Mouse (Mus musculus) embryonic facial prominence, embryonic 11.5 days (tissue): ENCODE data around the gene Sugp2. TPM values are rescaled to one million over a fixed set of nuclear protein-coding genes. Genes with fewer than 3 reads are reported as not detected.

Experiments
- ATAC-seq: fragments of 200-750 bp; cut with Nextera tagmentation; replicated peaks from 2 replicates; pipeline ENCODE4 v1.8.0; 2017; ENCODE audit warnings: low read depth; ENCODE audit not compliant: insufficient number of reproducible peaks, low FRiP score, low TSS enrichment
- DNase-seq: peaks from one replicate; pipeline ENCODE4 v3.0.0-alpha.2; 2015; ENCODE audit warnings: low spot score
- H3K27ac ChIP-seq: fragments of 300-500 bp; sonication (generic); replicated peaks from 2 replicates; pipeline ENCODE4 v1.5.1; 2014; ENCODE audit warnings: mild to moderate bottlenecking, low read depth, low read length, control low read depth
- H3K27me3 ChIP-seq: fragments of 300-500 bp; sonication (generic); 2 replicates; pipeline ENCODE4 v1.6.1; 2014; ENCODE audit warnings: mild to moderate bottlenecking, low read length, moderate library complexity, mixed read lengths; ENCODE audit not compliant: control insufficient read depth, insufficient read depth
- H3K36me3 ChIP-seq: fragments of 300-500 bp; sonication (generic); replicated peaks from 2 replicates; pipeline ENCODE4 v1.6.1; 2014; ENCODE audit warnings: low read depth, mild to moderate bottlenecking, low read length, moderate library complexity, mixed read lengths; ENCODE audit not compliant: control insufficient read depth, insufficient read depth
- H3K4me1 ChIP-seq: fragments of 300-500 bp; sonication (generic); 2 replicates; pipeline ENCODE4 v1.6.1; 2014; ENCODE audit warnings: low read length, mixed read lengths; ENCODE audit not compliant: control insufficient read depth, insufficient read depth
- H3K4me2 ChIP-seq: fragments of 300-500 bp; sonication (generic); 2 replicates; pipeline ENCODE4 v1.6.1; 2014; ENCODE audit warnings: low read depth, mild to moderate bottlenecking, control low read depth, low read length, moderate library complexity
- H3K4me3 ChIP-seq: fragments of 300-500 bp; sonication (generic); 2 replicates; pipeline ENCODE4 v1.5.1; 2014; ENCODE audit warnings: low read depth, low read length, control low read depth
- H3K9ac ChIP-seq: fragments of 300-500 bp; sonication (generic); replicated peaks from 2 replicates; pipeline ENCODE4 v1.6.1; 2014; ENCODE audit warnings: mild to moderate bottlenecking, control low read depth, low read length
- H3K9me3 ChIP-seq: fragments of 300-500 bp; sonication (generic); replicated peaks from 2 replicates; pipeline ENCODE4 v1.6.1; 2016; ENCODE audit warnings: mild to moderate bottlenecking, low read length, inconsistent platforms, mixed read lengths; ENCODE audit not compliant: control insufficient read depth
- WGBS: fragments of 180-500 bp; shearing (Covaris S2); extraction: QIAGEN DNeasy Blood & Tissue Kit; methylation state at CpG from one replicate; pipeline ENCODE4 v1.1.7; 2014; 5-methylcytosine and 5-hydroxymethylcytosine counted together
- polyA plus RNA-seq: library from polyadenylated mRNA; unstranded; fragments of >200 nt; fragmentation: Nextera tagmentation; extraction: Ambion mirVana; gene quantifications from 2 replicates; pipeline ENCODE4 v1.2.1, GENCODE M21; 2014

Gene Sugp2
- polyA plus RNA-seq, 1 experiment from 2014 or later = 31.4 TPM

DNA sequence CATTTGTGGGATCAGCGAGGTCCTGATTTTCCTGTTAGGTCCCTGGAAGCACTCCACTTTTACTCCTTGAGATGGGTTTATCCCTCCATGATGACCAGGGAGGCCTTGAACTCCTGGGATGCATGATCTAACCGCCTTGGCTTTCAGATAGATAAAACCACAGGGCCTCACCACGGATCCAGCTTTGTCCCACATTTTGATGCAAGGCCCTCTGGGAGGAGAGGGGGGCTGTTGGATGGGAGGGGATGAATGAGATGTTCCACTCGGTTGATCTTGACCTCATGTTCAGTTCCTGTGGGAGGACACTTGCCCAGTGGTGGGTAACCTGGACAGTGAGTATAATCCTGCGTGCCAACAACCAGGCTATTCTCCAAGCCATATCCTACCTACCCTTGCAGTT lies 50.4 kb downstream of the Sugp2 start:
- H3K4me3 ChIP-seq = peak overlapping the region; percentile 84
- H3K4me1 ChIP-seq = no peaks in the 10 kb centered on the region
- H3K9ac ChIP-seq = no peak overlapping the region
- no peak for DNase-seq
- H3K9me3 ChIP-seq = no peaks in the 10 kb centered on the region
- H3K27ac ChIP-seq = no peak overlapping the region
- peaks cover 29% of the 10 kb centered on the region for H3K36me3 ChIP-seq
- H3K4me2 ChIP-seq = peak overlapping the region; percentile 19
- WGBS = 83% methylated on average over 5 of the region's 5 CpGs
- no peak for ATAC-seq
- H3K27me3 ChIP-seq = no peaks in the 10 kb centered on the region

- no peaks in the 10 kb centered on the region for H3K27me3 ChIP-seq
- H3K4me2 ChIP-seq = no peak overlapping the region
- no peak overlapping the region for H3K27ac ChIP-seq
- WGBS = 97% methylated on average over 15 of the region's 15 CpGs
- no peaks in the 10 kb centered on the region for H3K4me1 ChIP-seq
- ATAC-seq (no peak), DNase-seq (no peak)
- no peaks in the 10 kb centered on the region for H3K9me3 ChIP-seq
- H3K36me3 ChIP-seq = peaks cover 33% of the 10 kb centered on the region
- H3K9ac ChIP-seq = no peak overlapping the region
- no peak overlapping the region for H3K4me3 ChIP-seq
Observed at GRCm38 (mm10) chr8:70285304-70285703, 51.3 kb downstream of the Sugp2 start.

DNA sequence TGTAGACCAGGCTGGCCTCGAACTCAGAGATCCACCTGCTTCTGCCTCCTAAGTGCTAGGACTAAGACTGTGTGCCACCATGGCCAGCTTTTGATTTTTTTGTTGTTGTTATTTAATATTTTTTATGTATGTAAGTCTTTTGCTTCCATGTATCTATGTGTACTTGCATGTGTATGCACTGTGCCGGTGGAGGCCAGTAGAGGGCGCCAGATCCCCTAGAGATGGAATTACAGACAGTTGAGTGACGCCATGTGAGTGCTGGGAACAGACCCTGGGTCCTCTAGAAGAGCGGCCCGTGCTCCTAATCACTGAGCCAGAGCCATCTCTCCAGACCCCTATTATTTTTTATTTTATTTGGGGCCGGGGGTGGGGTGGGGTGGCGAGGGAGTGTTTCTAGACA lies 52.7 kb downstream of the Sugp2 start:
- H3K4me2 ChIP-seq = no peak overlapping the region
- no peak overlapping the region for H3K9ac ChIP-seq
- no peaks in the 10 kb centered on the region for H3K27me3 ChIP-seq
- peaks cover 38% of the 10 kb centered on the region for H3K36me3 ChIP-seq
- H3K4me1 ChIP-seq = no peaks in the 10 kb centered on the region
- no peaks in the 10 kb centered on the region for H3K9me3 ChIP-seq
- no peak overlapping the region for H3K27ac ChIP-seq
- no peak overlapping the region for H3K4me3 ChIP-seq
- 88% methylated on average over 8 of the region's 8 CpGs for WGBS
- ATAC-seq (no peak), DNase-seq (no peak)

DNA sequence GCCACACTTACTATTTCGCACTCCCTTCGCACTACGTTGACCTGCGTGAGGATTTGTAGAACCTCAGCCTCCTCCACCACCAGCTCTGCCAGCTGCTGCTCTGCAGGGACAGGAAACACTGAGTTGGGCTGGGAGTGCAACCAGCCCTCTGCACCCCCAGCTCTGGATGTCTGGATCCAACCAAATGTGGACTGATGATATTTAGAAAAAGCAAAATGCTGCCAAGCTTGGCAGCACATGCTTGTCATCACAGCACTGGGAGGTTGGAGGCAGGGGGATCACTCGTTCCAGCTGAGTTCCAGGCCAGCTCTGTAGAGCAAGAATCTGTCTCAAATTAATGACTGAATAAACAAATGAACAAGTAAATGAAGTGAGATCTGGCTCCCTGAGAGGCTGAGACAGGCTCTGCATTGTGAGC lies 60.0 kb downstream of the Sugp2 start:
- Histone ChIP-seq H3K4me3 (no peak overlapping the region), H3K4me1 (no peaks in the 10 kb centered on the region), H3K27ac (no peak overlapping the region), H3K4me2 (no peak overlapping the region), H3K27me3 (no peaks in the 10 kb centered on the region), H3K9me3 (no peaks in the 10 kb centered on the region), H3K9ac (no peak overlapping the region), H3K36me3 (peaks cover 33% of the 10 kb centered on the region)
- 74% methylated on average over 5 of the region's 5 CpGs for WGBS
- DNase-seq = no peak
- no peak for ATAC-seq

- Histone ChIP-seq H3K27me3 (no peaks in the 10 kb centered on the region), H3K4me3 (no peak overlapping the region; the same call in 1 of the 2 replicates), H3K27ac (no peak overlapping the region), H3K36me3 (peaks cover 10% of the 10 kb centered on the region), H3K4me2 (no peak overlapping the region), H3K9ac (no peak overlapping the region), H3K4me1 (peaks cover 4% of the 10 kb centered on the region; the same call in 1 of the 2 replicates), H3K9me3 (no peaks in the 10 kb centered on the region)
- DNase-seq (no peak), ATAC-seq (no peak)
- WGBS = 81% methylated on average over 3 of the region's 3 CpGs
Observed at GRCm38 (mm10) chr8:70300881-70301280, 66.9 kb downstream of the Sugp2 start.

GRCm38 (mm10) chr8:70302358-70302890 lies 68.4 kb downstream of the Sugp2 start, which contains the start of the genes Ddx49 and Cope:
Gene Ddx49, minus strand, starts transcription at chr8:70302489.
Gene Cope, plus strand, starts transcription at chr8:70302518.
- peak within 1 kb of the TSS; percentile 6; the same call in 1 of the 2 replicates for H3K27ac ChIP-seq
- peaks cover 7% of the 10 kb centered on the region for H3K36me3 ChIP-seq
- DNase-seq (peak; percentile 97), ATAC-seq (peak; percentile 87)
- H3K9ac ChIP-seq = peak within 1 kb of the TSS; percentile 74
- under 1% methylated on average over 40 of the region's 40 CpGs for whole genome bisulfite sequencing
- peaks cover 4% of the 10 kb centered on the region; the same call in 1 of the 2 replicates for H3K4me1 ChIP-seq
- no peaks in the 10 kb centered on the region for H3K27me3 ChIP-seq
- peak within 1 kb of the TSS; percentile 81 for H3K4me3 ChIP-seq
- H3K4me2 ChIP-seq = peak within 1 kb of the TSS; percentile 80
- no peaks in the 10 kb centered on the region for H3K9me3 ChIP-seq

- Histone ChIP-seq H3K36me3 (peaks cover 7% of the 10 kb centered on the region), H3K9ac (peak overlapping the region; percentile 74), H3K9me3 (no peaks in the 10 kb centered on the region), H3K27ac (peak overlapping the region; percentile 6; the same call in 1 of the 2 replicates), H3K27me3 (no peaks in the 10 kb centered on the region), H3K4me1 (peaks cover 4% of the 10 kb centered on the region; the same call in 1 of the 2 replicates), H3K4me2 (peak overlapping the region; percentile 80), H3K4me3 (peak overlapping the region; percentile 81)
- 5% methylated on average over 16 of the region's 16 CpGs for WGBS
- ATAC-seq (0 out of 2 replicates have a peak, but pooled peaks have one; percentile 29), DNase-seq (no peak)
Observed at GRCm38 (mm10) chr8:70302901-70303300, 68.9 kb downstream of the Sugp2 start.

GRCm38 (mm10) chr8:70309311-70309710 lies 75.3 kb downstream of the Sugp2 start:
- no peaks in the 10 kb centered on the region for H3K9me3 ChIP-seq
- 31% methylated on average over 2 of the region's 2 CpGs for WGBS
- ATAC-seq = no peak
- no peak overlapping the region for H3K9ac ChIP-seq
- H3K4me1 ChIP-seq = no peaks in the 10 kb centered on the region
- H3K27me3 ChIP-seq = no peaks in the 10 kb centered on the region
- H3K36me3 ChIP-seq = peaks cover 7% of the 10 kb centered on the region
- peak; percentile 35 for DNase-seq
- no peak overlapping the region for H3K4me3 ChIP-seq
- no peak overlapping the region for H3K27ac ChIP-seq
- H3K4me2 ChIP-seq = no peak overlapping the region
